Mouse (Mus musculus): ENCODE results near the gene Mtus2.

DNA sequence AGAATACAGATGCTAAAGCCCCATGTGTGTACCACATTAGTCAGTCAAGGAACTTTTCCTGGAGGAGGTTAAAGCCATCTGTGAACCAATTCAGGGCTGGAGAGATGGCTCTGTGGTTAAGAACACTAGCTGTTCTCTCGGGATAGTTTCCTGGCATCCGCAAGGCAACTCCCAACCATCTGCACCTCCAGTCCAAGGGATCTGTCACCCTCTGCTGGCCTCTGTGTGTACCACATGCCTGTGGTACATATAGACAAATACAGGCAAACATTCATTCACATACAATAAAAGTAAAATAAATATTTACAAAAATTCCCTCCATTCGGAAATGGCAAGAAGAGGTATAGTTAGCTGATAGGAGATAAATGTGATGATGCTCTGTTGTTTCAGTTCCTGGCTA, 184.5 kb downstream of the Mtus2 start:
- TF ChIP-seq CTCF (IDR thresholded peaks at IDR 0.05) (no peak), EP300 (IDR thresholded peaks at IDR 0.05) (no peak)
